Mouse (Mus musculus): ENCODE results near the gene Slc39a2. TPM values are rescaled to one million over a fixed set of nuclear protein-coding genes. Genes with fewer than 3 reads are reported as not detected.

Slc39a2 gene
- polyA plus RNA-seq, 1 experiment = 0.61 TPM

DNA sequence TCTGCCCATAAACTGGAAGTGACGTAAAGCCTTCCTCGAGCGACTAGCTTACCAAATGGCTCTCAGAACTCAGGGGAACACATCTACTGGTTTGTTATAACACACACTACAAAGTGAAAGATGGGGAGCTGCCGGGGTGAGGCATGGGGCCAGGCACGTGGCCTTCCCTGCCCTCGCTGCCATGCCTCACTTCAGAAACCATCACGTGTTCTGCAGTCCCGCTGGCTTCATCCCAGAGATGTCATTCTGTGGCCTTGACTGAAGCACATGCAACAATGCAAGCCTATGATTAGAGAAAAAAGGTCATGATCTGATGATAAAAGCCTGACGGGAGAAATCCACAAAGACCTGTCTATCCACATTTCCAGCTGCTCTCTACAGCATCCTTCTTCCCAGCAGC lies 20.9 kb upstream of the Slc39a2 start:
- Histone ChIP-seq H3K27ac (ENCODE audit: insufficient read depth, low read depth, low read length) (no peak overlapping the region), H3K36me3 (ENCODE audit: control insufficient read depth, insufficient read depth, low read length) (no peaks in the 10 kb centered on the region), H3K4me1 (ENCODE audit: control insufficient read depth, insufficient read depth, insufficient read length, low read length) (no peaks in the 10 kb centered on the region), H3K4me3 (ENCODE audit: low read depth, low read length) (no peak overlapping the region), H3K27me3 (ENCODE audit: control insufficient read depth, insufficient read depth, low read length) (no peaks in the 10 kb centered on the region)
- WGBS = 67% methylated on average over 9 of the region's 9 CpGs
- TF ChIP-seq POLR2A (IDR thresholded peaks at IDR 0.05; ENCODE audit: low read depth, low read length) (no peak), CTCF (IDR thresholded peaks at IDR 0.05; ENCODE audit: extremely low read depth, insufficient read length, insufficient replicate concordance, low read depth, low read length) (no peak)

- Histone ChIP-seq H3K4me3 (ENCODE audit: low read depth, low read length) (no peak overlapping the region), H3K4me1 (ENCODE audit: control insufficient read depth, insufficient read depth, insufficient read length, low read length) (no peaks in the 10 kb centered on the region), H3K27ac (ENCODE audit: insufficient read depth, low read depth, low read length) (no peak overlapping the region), H3K36me3 (ENCODE audit: control insufficient read depth, insufficient read depth, low read length) (no peaks in the 10 kb centered on the region), H3K27me3 (ENCODE audit: control insufficient read depth, insufficient read depth, low read length) (no peaks in the 10 kb centered on the region)
- 46% methylated on average over 3 of the region's 3 CpGs for WGBS
- TF ChIP-seq CTCF (IDR thresholded peaks at IDR 0.05; ENCODE audit: extremely low read depth, insufficient read length, insufficient replicate concordance, low read depth, low read length) (no peak), POLR2A (IDR thresholded peaks at IDR 0.05; ENCODE audit: low read depth, low read length) (no peak)
Measured at GRCm38 (mm10) chr14:51877517-51877916, 15.2 kb upstream of the Slc39a2 start.

GRCm38 (mm10) chr14:51883527-51884030 lies 9.1 kb upstream of the Slc39a2 start:
- 0 out of 2 replicates have a peak overlapping the region, but pooled peaks have one; percentile 14 for H3K27ac ChIP-seq (ENCODE audit: insufficient read depth, low read depth, low read length)
- no peaks in the 10 kb centered on the region for H3K27me3 ChIP-seq (ENCODE audit: control insufficient read depth, insufficient read depth, low read length)
- under 1% methylated on average over 4 of the region's 4 CpGs for WGBS
- H3K4me3 ChIP-seq (ENCODE audit: low read depth, low read length) = no peak overlapping the region
- no peak for TF ChIP-seq POLR2A (IDR thresholded peaks at IDR 0.05; ENCODE audit: low read depth, low read length)
- TF ChIP-seq CTCF (IDR thresholded peaks at IDR 0.05; ENCODE audit: extremely low read depth, insufficient read length, insufficient replicate concordance, low read depth, low read length) = no peak
- H3K36me3 ChIP-seq (ENCODE audit: control insufficient read depth, insufficient read depth, low read length) = peaks cover 7% of the 10 kb centered on the region
- no peaks in the 10 kb centered on the region; the same call in 1 of the 2 replicates for H3K4me1 ChIP-seq (ENCODE audit: control insufficient read depth, insufficient read depth, insufficient read length, low read length)

DNA sequence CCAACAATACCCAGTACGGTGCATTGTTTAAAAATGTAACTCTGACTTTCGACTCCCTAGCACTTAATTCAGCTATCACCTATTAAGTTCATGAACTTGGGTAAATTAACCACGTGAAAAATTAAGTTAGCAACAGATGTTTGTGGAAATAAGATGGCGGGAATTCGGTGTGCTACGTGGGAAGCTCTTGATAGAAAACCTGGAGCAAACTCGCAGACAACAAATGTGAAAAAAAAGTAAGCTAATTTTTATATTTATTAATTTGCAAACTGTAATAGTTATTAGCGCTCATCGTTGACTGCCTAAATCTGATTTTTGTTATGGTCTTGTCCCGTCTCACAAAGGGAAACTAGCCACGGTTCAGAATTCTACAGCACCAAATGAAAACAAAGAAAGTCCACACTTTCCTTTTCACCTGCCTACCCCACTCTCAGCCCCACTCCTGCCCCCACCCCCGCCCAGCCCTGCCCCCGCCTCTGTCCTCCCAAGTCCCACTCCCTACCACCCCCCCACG lies 8.6 kb upstream of the Slc39a2 start:
- H3K4me3 ChIP-seq (ENCODE audit: low read depth, low read length) = peak overlapping the region; percentile 96
- TF ChIP-seq CTCF (IDR thresholded peaks at IDR 0.05; ENCODE audit: extremely low read depth, insufficient read length, insufficient replicate concordance, low read depth, low read length) (no peak), POLR2A (IDR thresholded peaks at IDR 0.05; ENCODE audit: low read depth, low read length) (no peak)
- H3K4me1 ChIP-seq (ENCODE audit: control insufficient read depth, insufficient read depth, insufficient read length, low read length) = no peaks in the 10 kb centered on the region; the same call in 1 of the 2 replicates

DNA sequence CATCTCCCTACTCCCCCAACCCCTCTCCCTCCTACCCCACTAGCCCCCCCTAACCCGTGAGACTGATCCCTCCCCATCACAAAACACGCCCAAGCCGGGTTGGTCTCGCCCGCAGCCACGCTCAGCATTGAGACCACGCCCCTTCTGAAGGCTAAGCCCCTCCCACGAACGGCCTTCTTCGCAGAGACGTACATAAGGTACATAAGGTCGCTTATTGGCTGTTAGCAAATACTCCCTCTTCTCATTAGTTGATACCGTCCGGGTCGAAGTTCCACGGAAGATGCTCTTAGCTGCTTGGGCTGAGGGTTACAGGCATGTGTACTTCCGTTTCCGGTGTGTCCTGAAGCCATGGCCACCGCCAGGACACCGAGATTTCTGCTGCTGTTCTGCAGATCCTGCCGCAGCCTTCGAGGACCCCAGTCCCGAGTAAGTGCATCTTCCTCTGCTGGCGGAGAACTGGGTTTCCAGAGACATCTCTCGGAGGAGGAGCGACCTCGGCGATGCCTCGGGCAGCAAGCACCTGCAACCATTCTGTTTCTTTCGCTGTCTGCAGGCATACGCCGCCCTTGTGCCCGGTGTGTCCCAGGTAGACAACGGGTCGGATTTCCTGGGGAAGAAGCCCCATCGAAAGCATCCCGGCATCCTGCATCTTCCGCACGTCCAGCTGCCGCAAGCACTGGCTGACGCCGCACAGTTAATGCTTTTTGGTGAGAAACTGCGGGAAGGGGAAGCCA lies 7.9 kb upstream of the Slc39a2 start, which contains the start of gene Mettl17:
Gene Mettl17 (plus strand): TSS at position 245 of the 734 bp plus-strand sequence.
- Histone ChIP-seq H3K36me3 (ENCODE audit: control insufficient read depth, insufficient read depth, low read length) (peaks cover 18% of the 10 kb centered on the region), H3K27me3 (ENCODE audit: control insufficient read depth, insufficient read depth, low read length) (no peaks in the 10 kb centered on the region), H3K4me1 (ENCODE audit: control insufficient read depth, insufficient read depth, insufficient read length, low read length) (no peaks in the 10 kb centered on the region; the same call in 1 of the 2 replicates), H3K27ac (ENCODE audit: insufficient read depth, low read depth, low read length) (peak within 1 kb of the TSS; percentile 25), H3K4me3 (ENCODE audit: low read depth, low read length) (peak within 1 kb of the TSS; percentile 96)
- peak; percentile 48; the same call in 1 of the 2 replicates for TF ChIP-seq POLR2A (IDR thresholded peaks at IDR 0.05; ENCODE audit: low read depth, low read length)
- peak; percentile 22; the same call in 1 of the 2 replicates for TF ChIP-seq CTCF (IDR thresholded peaks at IDR 0.05; ENCODE audit: extremely low read depth, insufficient read length, insufficient replicate concordance, low read depth, low read length)
- under 1% methylated on average over 43 of the region's 43 CpGs for WGBS

More for the DNA sequence above, 8.6 kb upstream of the Slc39a2 start:
- Histone ChIP-seq H3K27me3 (ENCODE audit: control insufficient read depth, insufficient read depth, low read length) (no peaks in the 10 kb centered on the region), H3K27ac (ENCODE audit: insufficient read depth, low read depth, low read length) (0 out of 2 replicates have a peak overlapping the region, but pooled peaks have one; percentile 14), H3K36me3 (ENCODE audit: control insufficient read depth, insufficient read depth, low read length) (peaks cover 12% of the 10 kb centered on the region)
- WGBS = 2% methylated on average over 14 of the region's 14 CpGs

- TF ChIP-seq POLR2A (IDR thresholded peaks at IDR 0.05; ENCODE audit: low read depth, low read length) (no peak), CTCF (IDR thresholded peaks at IDR 0.05; ENCODE audit: extremely low read depth, insufficient read length, insufficient replicate concordance, low read depth, low read length) (no peak)
- H3K4me1 ChIP-seq (ENCODE audit: control insufficient read depth, insufficient read depth, insufficient read length, low read length) = no peaks in the 10 kb centered on the region; the same call in 1 of the 2 replicates
- H3K36me3 ChIP-seq (ENCODE audit: control insufficient read depth, insufficient read depth, low read length) = peaks cover 29% of the 10 kb centered on the region
- no peak overlapping the region for H3K27ac ChIP-seq (ENCODE audit: insufficient read depth, low read depth, low read length)
- 0 out of 2 replicates have a peak overlapping the region, but pooled peaks have one; percentile 8 for H3K4me3 ChIP-seq (ENCODE audit: low read depth, low read length)
- WGBS = 73% methylated on average over 6 of the region's 6 CpGs
- H3K27me3 ChIP-seq (ENCODE audit: control insufficient read depth, insufficient read depth, low read length) = no peaks in the 10 kb centered on the region
Measured at GRCm38 (mm10) chr14:51886051-51886450, 6.6 kb upstream of the Slc39a2 start.

GRCm38 (mm10) chr14:51889833-51890232 lies 2.9 kb upstream of the Slc39a2 start:
- Histone ChIP-seq H3K27ac (ENCODE audit: insufficient read depth, low read depth, low read length) (no peak overlapping the region), H3K36me3 (ENCODE audit: control insufficient read depth, insufficient read depth, low read length) (peaks cover 40% of the 10 kb centered on the region), H3K27me3 (ENCODE audit: control insufficient read depth, insufficient read depth, low read length) (no peaks in the 10 kb centered on the region), H3K4me1 (ENCODE audit: control insufficient read depth, insufficient read depth, insufficient read length, low read length) (no peaks in the 10 kb centered on the region; the same call in 1 of the 2 replicates), H3K4me3 (ENCODE audit: low read depth, low read length) (no peak overlapping the region)
- 89% methylated on average over 6 of the region's 6 CpGs for WGBS
- TF ChIP-seq CTCF (IDR thresholded peaks at IDR 0.05; ENCODE audit: extremely low read depth, insufficient read length, insufficient replicate concordance, low read depth, low read length) = no peak
- no peak for TF ChIP-seq POLR2A (IDR thresholded peaks at IDR 0.05; ENCODE audit: low read depth, low read length)
